Mouse (Mus musculus) frontal cortex, adult 2 months (tissue): ENCODE measurements at regions not wholly inside any gene's neighbourhood (a gene's known extent, or its start where the extent isn't known, plus 50 kb on each side); places are given as distances from the start of the nearest gene placed in this dataset.

Experiments
- DNase-seq, 2 experiments: peaks; one replicate each; pipeline ENCODE4 v3.0.0; 2022; ENCODE audit warnings: low spot score in 1 of 2; ENCODE audit errors: extremely low spot score in 1 of 2

- DNase-seq: no peak
These were observed 100.1 kb upstream of the Klf14 start for GRCm38 (mm10) chr6:31058961-31059360.

GRCm38 (mm10) chr6:31061813-31062212, 102.9 kb upstream of the Klf14 start:
- DNase-seq: no peak

GRCm38 (mm10) chr6:31065419-31065818, 106.5 kb upstream of the Klf14 start:
- DNase-seq: no peak

- no peak for DNase-seq
These were observed 108.0 kb upstream of the Klf14 start for GRCm38 (mm10) chr6:31066861-31067260.

- DNase-seq: no peak
These were observed 108.6 kb upstream of the Klf14 start for GRCm38 (mm10) chr6:31067453-31067852.

- no peak for DNase-seq
These were observed 110.4 kb upstream of the Klf14 start for GRCm38 (mm10) chr6:31069243-31069642.

GRCm38 (mm10) chr6:31070537-31070936, 111.7 kb upstream of the Klf14 start:
- no peak for DNase-seq

GRCm38 (mm10) chr6:31070966-31071365, 112.1 kb upstream of the Klf14 start:
- no peak for DNase-seq

GRCm38 (mm10) chr6:31072072-31072471, 113.2 kb upstream of the Klf14 start:
- no peak for DNase-seq

- DNase-seq: no peak
These were observed 113.7 kb upstream of the Klf14 start for GRCm38 (mm10) chr6:31072559-31072958.

- DNase-seq: no peak
These were observed 114.5 kb upstream of the Klf14 start for GRCm38 (mm10) chr6:31073338-31073737.

- no peak for DNase-seq
These were observed 115.5 kb upstream of the Klf14 start for GRCm38 (mm10) chr6:31074394-31074793.

- DNase-seq: no peak
These were observed 116.3 kb upstream of the Klf14 start for GRCm38 (mm10) chr6:31075209-31075571.

- DNase-seq: peak in 1 of 2 experiments; percentile 64
These were observed 116.9 kb upstream of the Klf14 start for GRCm38 (mm10) chr6:31075572-31076477.

- DNase-seq: no peak
These were observed 117.6 kb upstream of the Klf14 start for GRCm38 (mm10) chr6:31076478-31076834.

GRCm38 (mm10) chr6:31077216-31077615, 118.3 kb upstream of the Klf14 start:
- peak in 1 of 2 experiments; percentile 42 for DNase-seq

- no peak for DNase-seq
These were observed 118.9 kb upstream of the Klf14 start for GRCm38 (mm10) chr6:31077779-31078178.

- no peak for DNase-seq
These were observed 119.5 kb upstream of the Klf14 start for GRCm38 (mm10) chr6:31078413-31078812.

GRCm38 (mm10) chr6:31079586-31080259, 120.8 kb upstream of the Klf14 start:
- DNase-seq: peak in 1 of 2 experiments; percentile 63

- no peak for DNase-seq
These were observed 121.4 kb upstream of the Klf14 start for GRCm38 (mm10) chr6:31080279-31080678.

- DNase-seq: no peak
These were observed 121.8 kb upstream of the Klf14 start for GRCm38 (mm10) chr6:31080691-31081090.

GRCm38 (mm10) chr6:31081238-31081637, 122.4 kb upstream of the Klf14 start:
- DNase-seq: no peak
